Mouse (Mus musculus) limb, embryonic 10.5 days (tissue): ENCODE data around the gene Cenpj. TPM values are rescaled to one million over a fixed set of nuclear protein-coding genes. Genes with fewer than 3 reads are reported as not detected.

ENCODE experiments used
- DNase-seq: peaks from one replicate; pipeline ENCODE4 v3.0.0-alpha.2; 2017; ENCODE audit warnings: low spot score
- H3K27ac ChIP-seq: fragments of 300-500 bp; sonication (generic); 2 replicates; pipeline ENCODE4 v1.5.1; 2016; ENCODE audit warnings: mild to moderate bottlenecking
- H3K27me3 ChIP-seq: fragments of 300-500 bp; sonication (generic); 2 replicates; pipeline ENCODE4 v1.6.1; 2016; ENCODE audit warnings: low read depth, mild to moderate bottlenecking; ENCODE audit not compliant: poor library complexity, severe bottlenecking
- H3K36me3 ChIP-seq: fragments of 300-500 bp; sonication (generic); 2 replicates; pipeline ENCODE4 v1.6.1; 2016; ENCODE audit warnings: mild to moderate bottlenecking, moderate library complexity
- H3K4me1 ChIP-seq: fragments of 300-500 bp; sonication (generic); 2 replicates; pipeline ENCODE4 v1.6.1; 2016
- H3K4me3 ChIP-seq: fragments of 300-500 bp; sonication (generic); 2 replicates; pipeline ENCODE4 v1.5.1; 2016; ENCODE audit warnings: mild to moderate bottlenecking, moderate library complexity
- H3K9me3 ChIP-seq: fragments of 300-500 bp; sonication (generic); replicated peaks from 2 replicates; pipeline ENCODE4 v1.6.1; 2016; ENCODE audit warnings: mild to moderate bottlenecking
- WGBS: fragments of 180-500 bp; shearing (Covaris S2); methylation state at CpG from one replicate; pipeline ENCODE4 v1.1.7; 2016; 5-methylcytosine and 5-hydroxymethylcytosine counted together
- polyA plus RNA-seq: library from polyadenylated mRNA; unstranded; fragments of >200 nt; fragmentation: Nextera tagmentation; extraction: Ambion mirVana; gene quantifications from 2 replicates; pipeline ENCODE4 v1.2.1, GENCODE M21; 2016

The Cenpj gene
- polyA plus RNA-seq, 1 experiment from 2014 or later: 21.2 TPM

DNA sequence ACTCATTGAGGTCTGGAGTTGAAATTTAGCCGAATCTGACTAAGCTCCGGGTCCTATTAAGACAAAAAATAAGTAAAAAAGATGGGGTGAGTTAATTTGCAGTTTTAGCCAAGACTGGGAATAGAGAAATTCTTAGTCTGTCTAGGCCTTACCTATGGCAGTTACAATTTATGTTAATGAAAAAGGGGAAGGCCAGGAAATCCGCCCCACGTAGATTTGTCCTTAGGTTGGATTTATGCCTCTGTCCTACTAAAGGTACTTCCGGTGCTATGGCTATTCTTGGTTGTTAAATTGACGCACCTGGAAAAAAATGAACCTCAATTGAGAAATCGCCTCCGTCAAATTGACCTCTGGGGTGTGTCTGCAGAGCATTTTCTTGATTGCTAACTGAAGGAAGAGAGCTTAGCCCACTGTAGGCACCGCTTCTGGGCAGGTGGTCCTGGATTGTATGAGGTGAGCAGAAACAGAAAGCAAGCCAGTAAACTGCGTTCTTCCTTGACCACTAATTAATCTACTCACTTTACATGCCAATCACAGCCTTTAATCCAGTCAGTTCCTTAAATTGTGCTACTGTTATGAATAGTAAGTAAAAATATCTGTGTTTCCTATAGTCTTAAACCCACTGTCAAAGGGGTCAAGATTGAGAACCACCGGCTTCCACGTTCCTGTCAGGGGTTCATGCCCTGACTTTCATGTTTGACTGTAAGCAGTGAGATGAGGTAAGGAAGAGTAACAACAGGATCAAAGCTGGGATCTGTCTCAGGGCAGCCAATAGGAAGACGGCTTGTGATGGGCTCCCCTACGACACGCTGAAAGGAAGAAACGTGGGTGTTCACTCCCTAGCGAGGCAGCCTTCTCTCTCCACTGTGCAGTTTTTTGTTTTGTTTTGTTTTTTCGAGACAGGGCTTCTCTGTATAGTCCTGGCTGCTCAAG is 1.0 kb upstream of the Cenpj start:
- Histone ChIP-seq H3K9me3 (no peaks in the 10 kb centered on the region), H3K27ac (no peak overlapping the region), H3K4me3 (peak overlapping the region; percentile 63), H3K36me3 (no peaks in the 10 kb centered on the region), H3K4me1 (peaks cover 20% of the 10 kb centered on the region), H3K27me3 (no peaks in the 10 kb centered on the region)
- DNase-seq: no peak
- 73% methylated on average over 18 of the region's 18 CpGs for WGBS

DNA sequence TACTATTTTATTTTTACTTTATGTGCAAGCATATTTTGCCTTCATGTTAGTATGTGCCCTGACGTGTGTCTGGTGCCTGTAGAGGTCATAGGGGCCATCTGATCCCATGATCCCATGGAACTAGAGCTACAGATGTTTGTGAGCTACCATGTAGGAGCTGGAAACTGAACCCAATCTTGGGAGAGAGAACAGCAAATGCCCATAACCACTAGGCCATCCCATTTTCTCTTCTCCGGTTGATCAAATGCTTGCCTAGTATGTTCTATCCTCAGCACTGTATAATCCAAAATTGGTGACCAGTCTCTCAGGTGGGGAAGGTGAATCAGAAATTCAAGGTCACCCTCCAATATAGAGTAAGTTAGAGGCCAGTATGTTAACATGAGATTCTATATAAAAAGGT is 2.7 kb downstream of the Cenpj start:
- H3K27me3 ChIP-seq: no peaks in the 10 kb centered on the region
- no peak overlapping the region for H3K27ac ChIP-seq
- H3K36me3 ChIP-seq: no peaks in the 10 kb centered on the region
- peak overlapping the region; percentile 83; the same call in 1 of the 2 replicates for H3K4me3 ChIP-seq
- peaks cover 34% of the 10 kb centered on the region for H3K4me1 ChIP-seq
- WGBS: 83% methylated on average over 2 of the region's 2 CpGs
- H3K9me3 ChIP-seq: no peaks in the 10 kb centered on the region
- DNase-seq: no peak

DNA sequence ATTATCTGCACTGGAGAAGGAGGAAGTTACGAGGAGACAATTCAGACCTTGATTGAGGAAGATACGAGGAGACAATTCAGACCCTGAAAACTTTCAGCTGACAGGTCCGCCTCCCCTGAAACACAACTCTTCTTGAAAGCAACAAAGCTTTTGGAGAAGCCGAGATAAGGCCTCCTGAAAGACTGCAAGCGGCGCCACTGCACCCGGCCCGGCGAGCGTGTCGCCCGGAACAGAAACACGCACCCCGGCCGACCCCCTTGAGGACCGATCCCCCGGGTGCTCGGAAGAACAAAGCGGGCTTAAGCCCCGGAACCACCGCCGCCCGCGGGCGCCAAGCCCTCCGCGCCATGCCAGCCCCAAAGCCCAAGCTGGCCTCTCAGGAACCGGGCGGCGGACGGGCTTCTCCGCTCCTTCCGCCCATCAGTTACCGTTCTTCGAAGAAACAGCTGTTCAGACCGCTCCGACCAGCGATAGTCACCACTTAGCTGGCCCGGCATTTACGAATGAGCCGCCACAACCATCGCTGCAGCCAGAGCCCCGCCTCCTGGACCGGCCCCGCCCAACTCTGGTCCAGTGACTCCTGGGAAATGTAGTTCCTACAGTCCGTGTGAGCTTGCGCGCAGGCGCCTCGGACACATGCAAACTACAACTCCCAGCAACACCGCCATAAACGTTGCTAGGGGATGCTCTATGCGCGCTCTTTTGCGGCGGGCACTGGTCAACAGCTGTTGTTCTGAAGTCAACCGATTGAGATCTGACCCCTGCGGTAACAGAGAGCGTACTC is 3.7 kb downstream of the Cenpj start:
- H3K9me3 ChIP-seq: no peaks in the 10 kb centered on the region
- no peaks in the 10 kb centered on the region for H3K27me3 ChIP-seq
- peaks cover 34% of the 10 kb centered on the region for H3K4me1 ChIP-seq
- peak; percentile 95 for DNase-seq
- H3K27ac ChIP-seq: peak overlapping the region; percentile 87
- WGBS: under 1% methylated on average over 59 of the region's 59 CpGs
- peak overlapping the region; percentile 83 for H3K4me3 ChIP-seq
- peaks cover 4% of the 10 kb centered on the region for H3K36me3 ChIP-seq

DNA sequence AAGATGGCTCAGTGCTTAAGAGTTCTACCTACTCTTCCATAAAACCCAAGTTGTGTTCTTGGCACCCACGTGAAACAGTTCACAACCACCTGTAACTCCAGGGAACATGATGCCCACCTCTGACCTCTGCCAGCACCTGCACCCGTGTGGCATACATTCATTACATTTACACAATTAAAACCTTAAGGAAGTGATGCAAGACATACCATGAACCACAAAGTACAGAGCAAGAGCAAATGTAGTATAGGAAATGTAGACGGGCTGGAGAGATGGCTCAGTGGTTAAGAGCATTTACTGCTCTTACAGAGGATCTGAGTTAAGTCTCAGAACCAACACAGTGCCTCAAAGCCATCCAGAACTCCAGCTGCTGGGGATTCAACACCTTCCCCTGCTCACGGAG is 6.2 kb downstream of the Cenpj start:
- H3K9me3 ChIP-seq: no peaks in the 10 kb centered on the region
- no peak overlapping the region for H3K4me3 ChIP-seq
- no peak for DNase-seq
- H3K4me1 ChIP-seq: peaks cover 21% of the 10 kb centered on the region
- no peak overlapping the region for H3K27ac ChIP-seq
- peaks cover 15% of the 10 kb centered on the region for H3K36me3 ChIP-seq
- 85% methylated on average over 4 of the region's 4 CpGs for WGBS
- no peaks in the 10 kb centered on the region for H3K27me3 ChIP-seq

DNA sequence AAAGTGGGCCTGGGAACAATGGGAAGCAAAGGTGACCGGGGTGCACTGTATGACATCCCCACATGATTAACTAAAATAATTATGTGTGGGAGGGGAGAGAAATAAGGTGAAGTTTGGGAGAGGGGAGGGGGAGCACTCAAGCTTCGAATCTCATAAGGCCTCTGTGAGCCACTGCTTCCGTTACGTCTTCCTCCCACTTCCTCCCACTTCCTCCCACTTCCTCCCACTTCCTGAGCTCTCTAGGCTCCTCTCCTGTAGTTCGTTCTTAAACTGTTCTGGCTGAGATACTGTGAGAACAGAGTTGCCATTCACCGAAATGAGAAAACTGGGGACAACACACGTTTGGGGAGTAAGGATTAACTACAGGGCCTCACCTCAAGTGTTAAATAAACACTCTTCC is 7.7 kb downstream of the Cenpj start:
- peaks cover 29% of the 10 kb centered on the region for H3K36me3 ChIP-seq
- H3K27me3 ChIP-seq: no peaks in the 10 kb centered on the region
- WGBS: 84% methylated on average over 7 of the region's 7 CpGs
- DNase-seq: no peak
- no peak overlapping the region for H3K27ac ChIP-seq
- H3K9me3 ChIP-seq: no peaks in the 10 kb centered on the region
- peaks cover 20% of the 10 kb centered on the region for H3K4me1 ChIP-seq
- H3K4me3 ChIP-seq: no peak overlapping the region

DNA sequence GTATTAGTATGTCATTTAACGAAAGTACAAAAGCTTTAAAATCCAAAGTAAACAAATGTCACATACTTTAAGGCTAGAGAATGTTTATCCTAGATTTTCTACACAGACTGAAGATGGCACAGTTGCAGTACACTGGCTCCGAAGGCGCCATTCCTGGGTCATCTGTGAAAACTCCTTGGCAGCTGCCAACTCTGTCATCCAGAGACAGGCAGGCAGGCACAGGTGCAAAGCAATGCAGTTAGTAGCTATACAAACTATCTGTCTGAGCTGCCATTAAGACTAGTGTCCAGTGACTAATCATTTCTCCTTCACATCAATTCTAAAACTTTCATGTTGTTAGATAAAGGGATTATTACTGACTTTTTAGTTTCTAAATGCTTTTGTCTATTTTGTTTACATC is 16.1 kb downstream of the Cenpj start:
- no peak overlapping the region for H3K27ac ChIP-seq
- H3K36me3 ChIP-seq: peaks cover 65% of the 10 kb centered on the region
- no peak for DNase-seq
- no peaks in the 10 kb centered on the region for H3K4me1 ChIP-seq
- no peaks in the 10 kb centered on the region for H3K27me3 ChIP-seq
- no peak overlapping the region for H3K4me3 ChIP-seq
- H3K9me3 ChIP-seq: no peaks in the 10 kb centered on the region
- 100% methylated on average over 3 of the region's 3 CpGs for whole genome bisulfite sequencing

DNA sequence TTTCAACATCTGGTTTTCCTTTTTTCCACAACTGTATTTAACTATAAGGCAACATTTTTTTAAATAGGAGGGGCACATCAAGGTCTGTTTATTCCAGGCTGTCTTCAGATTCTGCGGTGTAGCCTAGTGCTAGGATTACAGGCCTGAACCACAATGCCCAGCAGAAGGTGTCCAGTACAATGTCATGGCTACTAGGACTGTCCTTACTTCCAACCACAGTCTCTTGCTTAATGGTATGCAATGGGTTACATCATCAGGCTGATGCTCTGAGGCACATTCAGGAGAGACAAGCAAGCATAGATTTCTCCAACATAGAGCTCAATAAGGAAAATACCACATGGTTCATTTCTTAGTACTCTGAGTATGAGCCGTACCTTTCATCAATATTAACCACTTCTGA is 20.5 kb downstream of the Cenpj start:
- H3K27me3 ChIP-seq: no peaks in the 10 kb centered on the region
- 98% methylated on average over 2 of the region's 2 CpGs for WGBS
- H3K36me3 ChIP-seq: peaks cover 78% of the 10 kb centered on the region
- H3K4me3 ChIP-seq: no peak overlapping the region
- H3K9me3 ChIP-seq: no peaks in the 10 kb centered on the region
- no peak overlapping the region for H3K27ac ChIP-seq
- DNase-seq: no peak
- no peaks in the 10 kb centered on the region for H3K4me1 ChIP-seq

DNA sequence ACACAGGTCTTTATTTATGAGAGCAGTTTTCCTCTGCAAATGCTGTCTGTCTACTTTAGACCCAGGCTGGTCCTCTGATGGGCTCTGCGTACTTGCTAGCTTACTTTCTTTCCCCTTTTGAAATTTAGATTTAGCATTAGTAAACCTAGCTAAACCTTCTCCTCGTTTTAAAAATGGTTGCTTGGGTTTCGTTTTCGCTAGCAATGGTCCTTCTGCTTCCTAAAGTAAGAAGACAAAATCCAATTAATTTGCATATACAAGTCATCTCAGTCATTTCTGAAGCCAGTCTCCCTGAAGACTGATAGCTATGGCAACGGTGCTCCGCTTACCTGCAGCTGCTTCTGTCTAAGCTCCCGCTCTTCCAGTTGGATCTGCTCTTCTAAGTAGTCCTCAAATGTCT is 21.9 kb downstream of the Cenpj start:
- Histone ChIP-seq H3K4me3 (no peak overlapping the region), H3K9me3 (no peaks in the 10 kb centered on the region)
- WGBS: 94% methylated on average over 7 of the region's 7 CpGs

DNA sequence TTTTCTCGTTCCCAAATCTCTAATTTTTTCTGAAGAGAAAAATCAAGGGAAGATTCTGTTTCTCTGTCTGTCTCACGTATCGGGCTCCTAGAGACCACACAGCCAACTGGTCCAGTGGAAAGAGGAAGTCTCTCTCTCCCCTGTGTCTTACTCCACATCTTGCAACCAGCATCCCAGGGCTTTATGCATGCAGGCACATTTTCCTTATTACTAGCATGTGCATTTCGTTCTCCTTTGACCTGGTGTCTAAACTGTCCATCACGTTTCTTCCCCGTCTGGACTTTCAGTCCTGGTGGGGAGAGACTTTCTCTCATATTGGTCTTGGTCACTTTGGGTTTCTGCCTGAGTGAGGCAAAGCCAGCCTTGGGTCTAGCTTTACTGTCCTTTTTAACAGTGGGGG is 22.3 kb downstream of the Cenpj start:
- no peaks in the 10 kb centered on the region for H3K9me3 ChIP-seq
- H3K4me3 ChIP-seq: no peak overlapping the region
- no peaks in the 10 kb centered on the region for H3K4me1 ChIP-seq
- H3K27me3 ChIP-seq: no peaks in the 10 kb centered on the region
- no peak for DNase-seq
- H3K27ac ChIP-seq: no peak overlapping the region
- WGBS: 91% methylated on average over 6 of the region's 6 CpGs
- peaks cover 77% of the 10 kb centered on the region for H3K36me3 ChIP-seq

More for the DNA sequence above, 21.9 kb downstream of the Cenpj start:
- no peaks in the 10 kb centered on the region for H3K27me3 ChIP-seq
- H3K27ac ChIP-seq: no peak overlapping the region
- peaks cover 78% of the 10 kb centered on the region for H3K36me3 ChIP-seq
- no peaks in the 10 kb centered on the region for H3K4me1 ChIP-seq
- no peak for DNase-seq

DNA sequence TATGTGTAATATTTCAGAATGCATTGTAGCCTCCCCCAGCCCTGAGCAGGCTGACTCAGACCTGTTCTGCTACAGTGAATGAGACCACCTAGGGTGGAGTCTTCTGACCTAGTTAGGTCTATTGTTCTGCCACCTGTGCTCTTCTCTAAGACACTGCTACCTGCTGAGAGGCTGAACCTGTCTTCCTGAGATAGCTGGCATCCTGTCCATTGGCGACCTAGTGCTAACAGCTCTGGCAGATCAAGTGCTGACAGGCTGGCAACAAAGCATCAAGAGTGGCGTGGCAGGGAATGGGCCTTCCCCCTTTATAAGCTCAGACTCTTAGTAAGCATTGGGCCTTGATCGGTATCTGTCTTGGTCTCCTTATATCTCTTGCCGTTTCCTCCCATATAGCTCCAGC is 24.3 kb downstream of the Cenpj start:
- H3K4me1 ChIP-seq: no peaks in the 10 kb centered on the region
- 91% methylated on average over 4 of the region's 4 CpGs for WGBS
- no peak for DNase-seq
- H3K9me3 ChIP-seq: no peaks in the 10 kb centered on the region
- H3K36me3 ChIP-seq: peaks cover 75% of the 10 kb centered on the region
- no peak overlapping the region for H3K27ac ChIP-seq
- no peak overlapping the region for H3K4me3 ChIP-seq
- H3K27me3 ChIP-seq: no peaks in the 10 kb centered on the region

DNA sequence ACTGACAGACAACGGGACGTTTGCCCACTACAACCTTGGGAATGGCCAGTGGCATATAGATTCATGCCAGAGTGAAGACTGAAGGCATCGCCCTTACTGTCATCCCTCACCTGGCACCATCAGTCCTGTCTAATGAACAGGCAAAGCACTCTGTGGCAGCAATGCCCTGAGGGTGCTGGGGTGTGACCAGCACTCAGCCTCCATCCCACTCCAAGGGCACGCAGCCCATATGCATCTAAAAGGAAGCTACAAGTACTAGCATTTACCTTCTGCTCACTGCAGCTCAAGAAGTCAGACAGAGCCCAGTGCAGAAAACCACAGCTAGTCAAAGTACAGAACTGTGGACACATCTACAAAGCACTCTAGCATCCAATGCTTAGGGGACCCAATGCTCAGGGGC is 29.7 kb downstream of the Cenpj start:
- WGBS: 93% methylated on average over 4 of the region's 4 CpGs
- DNase-seq: no peak
- H3K9me3 ChIP-seq: no peaks in the 10 kb centered on the region
- H3K4me1 ChIP-seq: no peaks in the 10 kb centered on the region
- peaks cover 47% of the 10 kb centered on the region for H3K36me3 ChIP-seq
- no peak overlapping the region for H3K27ac ChIP-seq
- H3K27me3 ChIP-seq: no peaks in the 10 kb centered on the region
- H3K4me3 ChIP-seq: no peak overlapping the region

DNA sequence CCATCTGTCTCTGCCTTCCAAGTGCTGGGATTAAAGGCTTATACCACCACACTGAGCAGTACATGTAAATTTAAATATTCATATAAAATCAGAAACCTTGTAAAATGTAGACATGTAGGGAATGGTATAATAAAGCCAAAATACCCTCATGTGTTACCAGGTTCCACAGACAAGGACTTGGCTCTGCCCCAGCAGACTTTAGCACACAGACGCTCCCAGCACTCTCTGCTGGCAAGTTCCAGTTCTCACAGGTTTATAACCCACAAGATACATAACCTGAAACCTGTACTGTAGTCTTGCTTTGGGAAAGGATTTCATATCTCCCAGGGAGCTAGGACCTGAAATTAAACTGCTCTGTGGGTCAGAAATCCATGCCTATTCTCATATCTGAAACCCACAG is 30.3 kb downstream of the Cenpj start:
- DNase-seq: no peak
- 96% methylated on average over 1 of the region's 1 CpGs for WGBS
- H3K4me3 ChIP-seq: no peak overlapping the region
- no peaks in the 10 kb centered on the region for H3K4me1 ChIP-seq
- no peaks in the 10 kb centered on the region for H3K27me3 ChIP-seq
- peaks cover 43% of the 10 kb centered on the region for H3K36me3 ChIP-seq
- no peak overlapping the region for H3K27ac ChIP-seq
- H3K9me3 ChIP-seq: no peaks in the 10 kb centered on the region

DNA sequence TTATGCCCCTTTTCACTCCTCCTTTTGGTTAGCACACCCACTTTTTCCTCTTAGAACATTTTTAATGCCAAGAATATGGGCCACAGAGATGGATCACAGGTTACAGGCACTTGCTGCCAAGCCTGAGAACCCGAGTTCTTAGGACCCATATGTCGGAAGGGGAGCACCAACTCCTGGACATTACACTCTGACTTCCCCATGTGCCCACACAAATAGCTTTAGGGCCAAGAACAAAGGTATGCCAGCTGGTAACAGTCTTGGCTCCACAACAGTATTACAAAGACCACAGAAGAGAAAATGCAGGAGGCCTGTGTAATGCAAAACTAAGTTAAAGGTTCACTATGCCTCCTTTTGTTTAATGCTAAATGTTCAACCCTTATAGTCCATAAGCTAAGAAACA is 44.4 kb downstream of the Cenpj start:
- H3K4me1 ChIP-seq: no peaks in the 10 kb centered on the region
- H3K27me3 ChIP-seq: no peaks in the 10 kb centered on the region
- DNase-seq: no peak
- 80% methylated on average over 2 of the region's 2 CpGs for WGBS
- no peak overlapping the region for H3K27ac ChIP-seq
- no peaks in the 10 kb centered on the region for H3K9me3 ChIP-seq
- no peak overlapping the region for H3K4me3 ChIP-seq
- peaks cover 77% of the 10 kb centered on the region for H3K36me3 ChIP-seq
